Mouse (Mus musculus) midbrain, embryonic 16.5 days (tissue): ENCODE measurements at regions not wholly inside any gene's neighbourhood (a gene's known extent, or its start where the extent isn't known, plus 50 kb on each side); places are given as distances from the start of the nearest gene placed in this dataset.

Source experiments
- ATAC-seq: fragments of 200-750 bp; cut with Nextera tagmentation; 2 replicates; pipeline ENCODE4 v1.8.0; 2017; ENCODE audit warnings: moderate TSS enrichment
- H3K27ac ChIP-seq: fragments of 300-500 bp; sonication (generic); 2 replicates; pipeline ENCODE4 v1.5.1; 2014; ENCODE audit warnings: mild to moderate bottlenecking, low read length, mixed read lengths
- H3K27me3 ChIP-seq: fragments of 300-500 bp; sonication (generic); 2 replicates; pipeline ENCODE4 v1.6.1; 2014; ENCODE audit warnings: low read depth, low read length, mixed read lengths; ENCODE audit not compliant: control insufficient read depth, insufficient read depth
- H3K36me3 ChIP-seq: fragments of 300-500 bp; sonication (generic); 2 replicates; pipeline ENCODE4 v1.6.1; 2014; ENCODE audit warnings: mild to moderate bottlenecking, low read length, moderate library complexity, mixed read lengths; ENCODE audit not compliant: control insufficient read depth, insufficient read depth
- H3K4me1 ChIP-seq: fragments of 300-500 bp; sonication (generic); 2 replicates; pipeline ENCODE4 v1.6.1; 2014; ENCODE audit warnings: mild to moderate bottlenecking, low read length, mixed read lengths; ENCODE audit not compliant: control insufficient read depth, insufficient read depth
- H3K4me2 ChIP-seq: fragments of 300-500 bp; sonication (generic); 2 replicates; pipeline ENCODE4 v1.6.1; 2014; ENCODE audit warnings: mild to moderate bottlenecking, low read length, mixed read lengths
- H3K4me3 ChIP-seq: fragments of 300-500 bp; sonication (generic); 2 replicates; pipeline ENCODE4 v1.5.1; 2014; ENCODE audit warnings: low read depth, mild to moderate bottlenecking, low read length, moderate library complexity, mixed read lengths
- H3K9ac ChIP-seq: fragments of 300-500 bp; sonication (generic); 2 replicates; pipeline ENCODE4 v1.6.1; 2014; ENCODE audit warnings: low read depth, low read length, mixed read lengths
- H3K9me3 ChIP-seq: fragments of 300-500 bp; sonication (generic); replicated peaks from 2 replicates; pipeline ENCODE4 v1.6.1; 2014; ENCODE audit warnings: mild to moderate bottlenecking, low read length, mixed read lengths; ENCODE audit not compliant: control insufficient read depth, poor library complexity, severe bottlenecking
- WGBS: fragments of 180-500 bp; shearing (Covaris S2); extraction: QIAGEN DNeasy Blood & Tissue Kit; methylation state at CpG from one replicate; pipeline ENCODE4 v1.1.7; 2014; 5-methylcytosine and 5-hydroxymethylcytosine counted together

- no peaks in the 10 kb centered on the region for H3K36me3 ChIP-seq
- H3K4me2 ChIP-seq = no peak overlapping the region
- ATAC-seq = no peak
- H3K4me3 ChIP-seq = no peak overlapping the region
- no peaks in the 10 kb centered on the region for H3K4me1 ChIP-seq
- no peak overlapping the region for H3K27ac ChIP-seq
- no peak overlapping the region for H3K9ac ChIP-seq
- WGBS = 88% methylated on average over 1 of the region's 1 CpGs
- no peaks in the 10 kb centered on the region for H3K9me3 ChIP-seq
- H3K27me3 ChIP-seq = no peaks in the 10 kb centered on the region
Measured at GRCm38 (mm10) chr1:185639486-185639885, 184.8 kb downstream of the Slc30a10 start.

DNA sequence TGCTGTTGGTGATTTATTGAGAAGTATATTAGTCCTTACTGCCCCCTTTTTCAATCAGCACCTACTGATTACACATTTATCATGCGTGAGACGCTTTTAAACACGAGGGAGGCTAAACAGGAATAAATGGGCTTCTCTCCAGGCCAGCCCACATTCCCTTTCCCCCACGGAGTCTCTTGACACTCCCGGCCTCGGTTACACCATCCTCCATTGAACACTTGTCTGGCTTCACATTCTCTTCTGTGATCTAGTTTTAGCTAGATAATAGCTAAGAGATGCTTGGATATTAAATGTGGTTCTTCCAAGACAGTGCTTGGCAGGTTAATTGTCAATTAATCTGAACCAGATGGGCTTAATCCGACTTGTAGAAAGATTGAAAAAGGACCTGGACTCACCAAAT, 189.4 kb downstream of the Slc30a10 start:
- H3K27ac ChIP-seq = no peak overlapping the region
- no peaks in the 10 kb centered on the region for H3K27me3 ChIP-seq
- H3K36me3 ChIP-seq = no peaks in the 10 kb centered on the region
- no peak overlapping the region for H3K4me2 ChIP-seq
- H3K4me3 ChIP-seq = no peak overlapping the region
- no peaks in the 10 kb centered on the region for H3K9me3 ChIP-seq
- no peak for ATAC-seq
- H3K9ac ChIP-seq = no peak overlapping the region
- 72% methylated on average over 7 of the region's 7 CpGs for WGBS
- no peaks in the 10 kb centered on the region for H3K4me1 ChIP-seq

DNA sequence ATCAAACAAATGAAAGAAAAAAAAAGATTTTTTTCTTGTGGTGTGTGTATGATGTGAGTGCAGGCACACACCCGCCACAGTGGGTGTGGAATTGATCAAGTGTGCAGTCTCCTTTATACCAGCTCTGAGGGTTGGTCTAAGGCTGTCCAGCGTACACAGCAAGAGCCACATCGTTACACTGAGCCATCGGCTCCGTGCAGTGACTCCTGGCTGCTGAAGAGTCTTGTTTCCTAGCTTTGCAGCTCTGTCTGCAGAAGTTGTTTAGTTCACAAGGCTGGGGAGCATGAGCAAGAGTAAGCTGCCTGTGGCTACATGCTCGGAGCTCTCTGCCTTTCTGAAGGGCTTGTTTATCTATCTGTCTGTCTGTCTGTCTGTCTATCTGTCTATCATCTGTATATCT, 193.5 kb downstream of the Slc30a10 start:
- no peaks in the 10 kb centered on the region for H3K4me1 ChIP-seq
- no peak for ATAC-seq
- H3K4me2 ChIP-seq = no peak overlapping the region
- H3K27me3 ChIP-seq = no peaks in the 10 kb centered on the region
- no peak overlapping the region for H3K27ac ChIP-seq
- H3K9me3 ChIP-seq = no peaks in the 10 kb centered on the region
- H3K9ac ChIP-seq = no peak overlapping the region
- H3K4me3 ChIP-seq = no peak overlapping the region
- 89% methylated on average over 6 of the region's 6 CpGs for WGBS
- H3K36me3 ChIP-seq = no peaks in the 10 kb centered on the region

GRCm38 (mm10) chr1:185648926-185649325, 194.3 kb downstream of the Slc30a10 start:
- no peak overlapping the region for H3K9ac ChIP-seq
- 91% methylated on average over 4 of the region's 4 CpGs for WGBS
- H3K27me3 ChIP-seq = no peaks in the 10 kb centered on the region
- ATAC-seq = no peak
- no peak overlapping the region for H3K4me3 ChIP-seq
- H3K9me3 ChIP-seq = no peaks in the 10 kb centered on the region
- no peak overlapping the region for H3K4me2 ChIP-seq
- no peaks in the 10 kb centered on the region for H3K36me3 ChIP-seq
- no peaks in the 10 kb centered on the region for H3K4me1 ChIP-seq
- no peak overlapping the region for H3K27ac ChIP-seq

GRCm38 (mm10) chr1:185650926-185651325, 196.3 kb downstream of the Slc30a10 start:
- WGBS = 85% methylated on average over 2 of the region's 2 CpGs

DNA sequence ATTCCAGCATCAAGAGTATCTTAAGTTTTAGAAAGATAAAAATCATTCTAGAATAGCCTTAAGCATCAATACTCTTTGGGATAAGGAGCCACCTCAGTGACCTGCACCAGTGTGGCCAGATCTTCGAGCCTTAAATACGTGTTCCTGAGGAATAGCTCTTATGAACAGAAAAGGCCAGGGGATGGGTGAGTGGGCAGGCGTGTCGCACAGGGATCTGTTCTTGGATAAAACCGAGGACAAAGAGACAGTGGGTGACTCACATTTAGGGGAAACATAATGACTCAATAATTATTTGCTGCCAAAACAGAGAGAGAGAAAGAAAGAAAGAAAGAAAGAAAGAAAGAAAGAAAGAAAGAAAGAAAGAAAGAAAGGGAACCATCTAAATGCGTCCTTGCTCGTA, 200.4 kb downstream of the Slc30a10 start:
- H3K9ac ChIP-seq = no peak overlapping the region
- no peaks in the 10 kb centered on the region for H3K4me1 ChIP-seq
- H3K36me3 ChIP-seq = no peaks in the 10 kb centered on the region
- no peaks in the 10 kb centered on the region for H3K27me3 ChIP-seq
- no peaks in the 10 kb centered on the region for H3K9me3 ChIP-seq
- H3K27ac ChIP-seq = no peak overlapping the region
- no peak overlapping the region for H3K4me3 ChIP-seq
- 80% methylated on average over 7 of the region's 7 CpGs for WGBS
- no peak for ATAC-seq
- H3K4me2 ChIP-seq = no peak overlapping the region

More at GRCm38 (mm10) chr1:185650926-185651325, 196.3 kb downstream of the Slc30a10 start:
- no peak overlapping the region for H3K27ac ChIP-seq
- no peaks in the 10 kb centered on the region for H3K9me3 ChIP-seq
- no peaks in the 10 kb centered on the region for H3K27me3 ChIP-seq
- no peak for ATAC-seq
- no peak overlapping the region for H3K9ac ChIP-seq
- no peak overlapping the region for H3K4me2 ChIP-seq
- H3K4me1 ChIP-seq = no peaks in the 10 kb centered on the region
- H3K4me3 ChIP-seq = no peak overlapping the region
- no peaks in the 10 kb centered on the region for H3K36me3 ChIP-seq

- no peak overlapping the region for H3K27ac ChIP-seq
- ATAC-seq = no peak
- 79% methylated on average over 4 of the region's 4 CpGs for WGBS
Measured at GRCm38 (mm10) chr1:185655461-185655860, 200.8 kb downstream of the Slc30a10 start.

DNA sequence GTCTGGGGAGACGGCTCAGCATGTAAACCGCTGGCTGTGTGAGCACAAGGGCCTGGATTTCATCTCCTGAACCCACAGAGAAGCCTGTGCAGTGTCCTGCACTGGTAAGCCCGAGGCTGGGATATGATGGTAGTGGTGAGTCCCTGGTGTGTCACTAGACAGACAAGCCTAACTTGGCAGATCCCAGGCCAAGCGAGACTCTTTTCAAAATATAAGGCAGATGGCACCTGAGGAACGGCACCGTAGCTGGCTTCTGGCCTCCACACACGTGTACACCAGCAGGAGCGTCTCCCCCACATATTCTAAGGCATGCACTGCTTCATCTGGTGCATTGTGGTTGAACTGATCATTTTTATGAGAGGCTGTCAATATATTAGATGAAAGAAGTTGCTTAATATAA, 202.6 kb downstream of the Slc30a10 start:
- Histone ChIP-seq H3K4me3 (no peak overlapping the region), H3K36me3 (no peaks in the 10 kb centered on the region), H3K9ac (no peak overlapping the region), H3K27ac (no peak overlapping the region), H3K4me2 (no peak overlapping the region), H3K27me3 (no peaks in the 10 kb centered on the region), H3K4me1 (no peaks in the 10 kb centered on the region), H3K9me3 (no peaks in the 10 kb centered on the region)
- no peak for ATAC-seq
- WGBS = 90% methylated on average over 8 of the region's 8 CpGs

More at GRCm38 (mm10) chr1:185655461-185655860, 200.8 kb downstream of the Slc30a10 start:
- Histone ChIP-seq H3K9me3 (no peaks in the 10 kb centered on the region), H3K4me1 (no peaks in the 10 kb centered on the region), H3K4me3 (no peak overlapping the region), H3K27me3 (no peaks in the 10 kb centered on the region), H3K9ac (no peak overlapping the region), H3K36me3 (no peaks in the 10 kb centered on the region), H3K4me2 (no peak overlapping the region)

GRCm38 (mm10) chr1:185659476-185659875, 204.8 kb downstream of the Slc30a10 start:
- Histone ChIP-seq H3K27ac (no peak overlapping the region), H3K4me2 (no peak overlapping the region), H3K4me3 (no peak overlapping the region), H3K9ac (no peak overlapping the region), H3K27me3 (no peaks in the 10 kb centered on the region), H3K4me1 (no peaks in the 10 kb centered on the region), H3K36me3 (no peaks in the 10 kb centered on the region), H3K9me3 (no peaks in the 10 kb centered on the region)
- ATAC-seq = no peak
- 77% methylated on average over 5 of the region's 5 CpGs for WGBS

GRCm38 (mm10) chr1:185662336-185662735, 207.7 kb downstream of the Slc30a10 start:
- Histone ChIP-seq H3K4me2 (no peak overlapping the region), H3K36me3 (no peaks in the 10 kb centered on the region), H3K9me3 (no peaks in the 10 kb centered on the region), H3K9ac (no peak overlapping the region), H3K4me3 (no peak overlapping the region), H3K4me1 (no peaks in the 10 kb centered on the region), H3K27ac (no peak overlapping the region), H3K27me3 (no peaks in the 10 kb centered on the region)
- WGBS = 85% methylated on average over 3 of the region's 3 CpGs
- ATAC-seq = no peak
